Mouse (Mus musculus) thymus, adult 2 months (tissue): ENCODE results near the gene Tmem59. TPM values are rescaled to one million over a fixed set of nuclear protein-coding genes. Genes with fewer than 3 reads are reported as not detected.

Experiments
- DNase-seq: peaks from one replicate; pipeline ENCODE4 v3.0.0; 2021
- H3K27ac ChIP-seq: fragments of 200-500 bp; 2 replicates; pipeline ENCODE4 v1.5.1; 2012; ENCODE audit warnings: low read length, control low read depth; ENCODE audit not compliant: control insufficient read depth, insufficient read depth
- H3K27me3 ChIP-seq: fragments of 200-500 bp; 2 replicates; pipeline ENCODE4 v1.6.1; 2012; ENCODE audit warnings: mild to moderate bottlenecking, low read length, moderate library complexity, mixed read lengths; ENCODE audit not compliant: control insufficient read depth, insufficient read depth
- H3K36me3 ChIP-seq: fragments of 200-500 bp; 2 replicates; pipeline ENCODE4 v1.6.1; 2012; ENCODE audit warnings: mild to moderate bottlenecking, low read length, moderate library complexity; ENCODE audit not compliant: control insufficient read depth, insufficient read depth
- H3K4me1 ChIP-seq: fragments of 200-500 bp; replicated peaks from 2 replicates; pipeline ENCODE4 v1.6.1; 2012; ENCODE audit warnings: low read length; ENCODE audit not compliant: control insufficient read depth, insufficient read depth
- H3K4me3 ChIP-seq: fragments of 200-500 bp; 2 replicates; pipeline ENCODE4 v1.5.1; 2012; ENCODE audit warnings: mild to moderate bottlenecking, low read length, control low read depth, moderate library complexity; ENCODE audit not compliant: control insufficient read depth, insufficient read depth
- CTCF ChIP-seq: fragments of 200-500 bp; IDR thresholded peaks from 2 replicates; pipeline ENCODE4 v1.5.1; 2012; ENCODE audit warnings: mild to moderate bottlenecking, control low read depth, low read length, moderate library complexity, borderline replicate concordance; ENCODE audit not compliant: control insufficient read depth, poor library complexity, insufficient read depth; ENCODE audit errors: extremely low read depth
- POLR2A ChIP-seq: fragments of 200-500 bp; IDR thresholded peaks from 2 replicates; pipeline ENCODE4 v1.6.1; 2012; ENCODE audit warnings: mild to moderate bottlenecking, low read length, control low read depth, moderate library complexity; ENCODE audit not compliant: control insufficient read depth, poor library complexity, insufficient read depth; ENCODE audit errors: extremely low read depth
- WGBS: fragments of 180-500 bp; shearing (Covaris S2); methylation state at CpG from one replicate; pipeline ENCODE4 v1.1.7; 2018; 5-methylcytosine and 5-hydroxymethylcytosine counted together
- polyA plus RNA-seq: library from polyadenylated mRNA; depleted of rRNA; stranded (reverse); fragments of >200 nt; gene quantifications from 2 replicates; pipeline ENCODE4 v1.2.3, GENCODE M21; 2012

Tmem59 gene
- polyA plus RNA-seq, 1 experiment, result 194 TPM

GRCm38 (mm10) chr4:107208880-107209279, 30.7 kb downstream of the Tmem59 start, which contains the start of gene Ldlrad1:
Ldlrad1 (plus strand) TSS chr4:107209180.
- peaks cover 16% of the 10 kb centered on the region for H3K4me1 ChIP-seq
- H3K27me3 ChIP-seq, result no peaks in the 10 kb centered on the region
- H3K4me3 ChIP-seq, result no peak within 1 kb of the TSS
- no peak for DNase-seq
- H3K27ac ChIP-seq, result no peak within 1 kb of the TSS
- 95% methylated on average over 3 of the region's 3 CpGs for WGBS
- H3K36me3 ChIP-seq, result peaks cover 7% of the 10 kb centered on the region; the same call in 1 of the 2 replicates
- TF ChIP-seq POLR2A, result no peak
- TF ChIP-seq CTCF, result no peak

GRCm38 (mm10) chr4:107210483-107211097, 32.4 kb downstream of the Tmem59 start:
- TF ChIP-seq CTCF (no peak), POLR2A (no peak)
- Histone ChIP-seq H3K27ac (no peak overlapping the region), H3K4me3 (no peak overlapping the region), H3K36me3 (no peaks in the 10 kb centered on the region), H3K27me3 (no peaks in the 10 kb centered on the region), H3K4me1 (peaks cover 16% of the 10 kb centered on the region)
- DNase-seq, result no peak
- 14% methylated on average over 5 of the region's 5 CpGs for WGBS

- Histone ChIP-seq H3K27ac (no peak overlapping the region), H3K4me1 (peaks cover 16% of the 10 kb centered on the region), H3K27me3 (no peaks in the 10 kb centered on the region), H3K4me3 (no peak overlapping the region), H3K36me3 (no peaks in the 10 kb centered on the region)
- no peak for DNase-seq
- TF ChIP-seq CTCF (no peak), POLR2A (no peak)
- WGBS, result 49% methylated on average over 4 of the region's 4 CpGs
Measured at GRCm38 (mm10) chr4:107211465-107211864, 33.3 kb downstream of the Tmem59 start.

- H3K36me3 ChIP-seq, result no peaks in the 10 kb centered on the region
- H3K4me3 ChIP-seq, result no peak overlapping the region
- WGBS, result 95% methylated on average over 5 of the region's 5 CpGs
- H3K27ac ChIP-seq, result no peak overlapping the region
- H3K27me3 ChIP-seq, result no peaks in the 10 kb centered on the region
- DNase-seq, result no peak
- peaks cover 16% of the 10 kb centered on the region for H3K4me1 ChIP-seq
- TF ChIP-seq POLR2A (no peak), CTCF (no peak)
Measured at GRCm38 (mm10) chr4:107211936-107212335, 33.7 kb downstream of the Tmem59 start.

- peaks cover 16% of the 10 kb centered on the region for H3K4me1 ChIP-seq
- H3K27me3 ChIP-seq, result no peaks in the 10 kb centered on the region
- TF ChIP-seq POLR2A, result no peak
- TF ChIP-seq CTCF, result no peak
- no peak overlapping the region for H3K27ac ChIP-seq
- no peak for DNase-seq
- no peak overlapping the region for H3K4me3 ChIP-seq
- no peaks in the 10 kb centered on the region for H3K36me3 ChIP-seq
- WGBS, result 62% methylated on average over 12 of the region's 12 CpGs
Measured at GRCm38 (mm10) chr4:107213279-107214011, 35.2 kb downstream of the Tmem59 start.

GRCm38 (mm10) chr4:107217574-107217973, 39.4 kb downstream of the Tmem59 start:
- 95% methylated on average over 9 of the region's 9 CpGs for WGBS
- Histone ChIP-seq H3K4me3 (no peak overlapping the region), H3K27me3 (no peaks in the 10 kb centered on the region), H3K4me1 (no peaks in the 10 kb centered on the region), H3K27ac (no peak overlapping the region), H3K36me3 (no peaks in the 10 kb centered on the region)
- TF ChIP-seq CTCF, result no peak
- no peak for TF ChIP-seq POLR2A
- no peak for DNase-seq
